Mouse (Mus musculus) gastrocnemius, adult 8-10 months (tissue): Measurements from ENCODE around the gene Atxn7l1. TPM values are rescaled to one million over a fixed set of nuclear protein-coding genes. Genes with fewer than 3 reads are reported as not detected.

Source experiments
- DNase-seq, 2 experiments: peaks; one replicate each; pipeline ENCODE4 v3.0.0; 2022; ENCODE audit warnings: low spot score in 2 of 2
- total RNA-seq, 4 experiments: library from RNA; stranded (reverse); gene quantifications; 2 replicates each; pipeline ENCODE4 v1.2.4; 2022

Gene Atxn7l1
- total RNA-seq: 10 to 100 TPM; 13.4 to 18.9 (median 15.7) TPM

- DNase-seq: peak; percentile 77 to 83
These were observed at the start of gene Atxn7l1 for GRCm38 (mm10) chr12:33147497-33148267. Atxn7l1 (plus strand) TSS chr12:33147693.

- DNase-seq: no peak
These were observed 45.9 kb upstream of the Atxn7l1 start for GRCm38 (mm10) chr12:33101627-33102026.

- DNase-seq: no peak
These were observed 45.0 kb upstream of the Atxn7l1 start for GRCm38 (mm10) chr12:33102342-33103115.

- no peak for DNase-seq
These were observed 41.8 kb upstream of the Atxn7l1 start for GRCm38 (mm10) chr12:33105724-33106123.

- DNase-seq: no peak
These were observed 40.9 kb upstream of the Atxn7l1 start for GRCm38 (mm10) chr12:33106438-33107167.

GRCm38 (mm10) chr12:33109531-33109930 lies 38.0 kb upstream of the Atxn7l1 start:
- peak in 1 of 2 experiments; percentile 12 for DNase-seq

GRCm38 (mm10) chr12:33110894-33111471 lies 36.5 kb upstream of the Atxn7l1 start:
- DNase-seq: peak in 1 of 2 experiments; percentile 9

GRCm38 (mm10) chr12:33118624-33119301 lies 28.7 kb upstream of the Atxn7l1 start:
- no peak for DNase-seq

GRCm38 (mm10) chr12:33125594-33126227 lies 21.8 kb upstream of the Atxn7l1 start:
- no peak for DNase-seq

GRCm38 (mm10) chr12:33126243-33126642 lies 21.2 kb upstream of the Atxn7l1 start:
- no peak for DNase-seq

- DNase-seq: no peak
These were observed 19.4 kb upstream of the Atxn7l1 start for GRCm38 (mm10) chr12:33128121-33128520.

GRCm38 (mm10) chr12:33128702-33129101 lies 18.8 kb upstream of the Atxn7l1 start:
- no peak for DNase-seq

- DNase-seq: peak in 1 of 2 experiments; percentile 23
These were observed 18.1 kb upstream of the Atxn7l1 start for GRCm38 (mm10) chr12:33129410-33129809.

- no peak for DNase-seq
These were observed 17.1 kb upstream of the Atxn7l1 start for GRCm38 (mm10) chr12:33130401-33130800.

- no peak for DNase-seq
These were observed 15.7 kb upstream of the Atxn7l1 start for GRCm38 (mm10) chr12:33131796-33132195.

GRCm38 (mm10) chr12:33137857-33138256 lies 9.6 kb upstream of the Atxn7l1 start:
- no peak for DNase-seq

GRCm38 (mm10) chr12:33139083-33139482 lies 8.4 kb upstream of the Atxn7l1 start:
- DNase-seq: peak; percentile 44 to 50

GRCm38 (mm10) chr12:33144456-33144855 lies 3.0 kb upstream of the Atxn7l1 start:
- no peak for DNase-seq

- DNase-seq: no peak
These were observed 665 bp upstream of the Atxn7l1 start for GRCm38 (mm10) chr12:33146622-33147433.
